Mouse (Mus musculus) forebrain, postnatal 0 days (tissue): ENCODE measurements around the gene Actg1. TPM values are rescaled to one million over a fixed set of nuclear protein-coding genes. Genes with fewer than 3 reads are reported as not detected.

Experiments used
- ATAC-seq: fragments of 200-750 bp; cut with Nextera tagmentation; 2 replicates; pipeline ENCODE4 v1.8.0; 2017; ENCODE audit warnings: mild to moderate bottlenecking, moderate library complexity
- DNase-seq: peaks from one replicate; pipeline ENCODE4 v3.0.0-alpha.2; 2015
- H3K27ac ChIP-seq: fragments of 300-500 bp; sonication (generic); 2 replicates; pipeline ENCODE4 v1.5.1; 2014; ENCODE audit warnings: low read depth, mild to moderate bottlenecking, antibody characterized with exemption, low read length, moderate library complexity, mixed read lengths
- H3K27me3 ChIP-seq: fragments of 300-500 bp; sonication (generic); 2 replicates; pipeline ENCODE4 v1.6.1; 2014; ENCODE audit warnings: mild to moderate bottlenecking, low read length, mixed read lengths; ENCODE audit not compliant: insufficient read depth
- H3K36me3 ChIP-seq: fragments of 300-500 bp; sonication (generic); 2 replicates; pipeline ENCODE4 v1.6.1; 2014; ENCODE audit warnings: mild to moderate bottlenecking, moderate library complexity; ENCODE audit not compliant: insufficient read depth
- H3K4me1 ChIP-seq: fragments of 300-500 bp; sonication (generic); 2 replicates; pipeline ENCODE4 v1.6.1; 2014; ENCODE audit warnings: antibody characterized with exemption; ENCODE audit not compliant: insufficient read depth
- H3K4me2 ChIP-seq: fragments of 300-500 bp; sonication (generic); 2 replicates; pipeline ENCODE4 v1.6.1; 2014; ENCODE audit warnings: low read depth, mild to moderate bottlenecking, moderate library complexity
- H3K4me3 ChIP-seq: fragments of 300-500 bp; sonication (generic); 2 replicates; pipeline ENCODE4 v1.5.1; 2014; ENCODE audit warnings: low read depth, low read length, mixed read lengths
- H3K9ac ChIP-seq: fragments of 300-500 bp; sonication (generic); 2 replicates; pipeline ENCODE4 v1.6.1; 2014; ENCODE audit warnings: mild to moderate bottlenecking
- H3K9me3 ChIP-seq: fragments of 300-500 bp; sonication (generic); 2 replicates; pipeline ENCODE4 v1.6.1; 2016; ENCODE audit warnings: low read length
- CTCF ChIP-seq: sonication (generic); IDR thresholded peaks from 2 replicates; pipeline ENCODE4 v1.5.1; 2016; ENCODE audit warnings: antibody characterized with exemption, control low read depth, low read depth
- WGBS: fragments of 180-500 bp; shearing (Covaris S2); extraction: QIAGEN DNeasy Blood & Tissue Kit; methylation state at CpG from one replicate; pipeline ENCODE4 v1.1.7; 2014; 5-methylcytosine and 5-hydroxymethylcytosine counted together
- polyA plus RNA-seq: library from polyadenylated mRNA; unstranded; fragments of >200 nt; fragmentation: Nextera tagmentation; extraction: Ambion mirVana; gene quantifications from 2 replicates; pipeline ENCODE4 v1.2.1, GENCODE M21; 2015
- total RNA-seq: library from RNA; depleted of rRNA; stranded (reverse); fragments of >200 nt; gene quantifications from 2 replicates; pipeline ENCODE4 v1.2.3, GENCODE M21; 2014

Gene Actg1
- total and polyA plus RNA-seq, 2 experiments from 2014 or later, result 2,516 to 4,381 TPM

- DNase-seq, result no peak
- no peaks in the 10 kb centered on the region for H3K27me3 ChIP-seq
- peaks cover 11% of the 10 kb centered on the region; the same call in 1 of the 2 replicates for H3K4me1 ChIP-seq
- H3K27ac ChIP-seq, result no peak overlapping the region
- WGBS, result 92% methylated on average over 10 of the region's 10 CpGs
- no peak for TF ChIP-seq CTCF
- H3K4me2 ChIP-seq, result no peak overlapping the region
- H3K4me3 ChIP-seq, result no peak overlapping the region
- peaks cover 67% of the 10 kb centered on the region for H3K36me3 ChIP-seq
- no peak overlapping the region for H3K9ac ChIP-seq
- H3K9me3 ChIP-seq, result no peaks in the 10 kb centered on the region
- no peak for ATAC-seq
Measured at GRCm38 (mm10) chr11:120375324-120375723, 27.0 kb upstream of the Actg1 start.

- Histone ChIP-seq H3K36me3 (peaks cover 76% of the 10 kb centered on the region), H3K27me3 (no peaks in the 10 kb centered on the region), H3K9me3 (no peaks in the 10 kb centered on the region), H3K9ac (no peak overlapping the region), H3K4me1 (peaks cover 9% of the 10 kb centered on the region; the same call in 1 of the 2 replicates), H3K4me3 (no peak overlapping the region), H3K27ac (no peak overlapping the region), H3K4me2 (no peak overlapping the region)
- TF ChIP-seq CTCF, result no peak
- DNase-seq (no peak), ATAC-seq (no peak)
- 77% methylated on average over 23 of the region's 23 CpGs for WGBS
Measured at GRCm38 (mm10) chr11:120373820-120374586, 25.7 kb upstream of the Actg1 start.

- WGBS, result 64% methylated on average over 13 of the region's 13 CpGs
- Histone ChIP-seq H3K9ac (no peak overlapping the region), H3K9me3 (no peaks in the 10 kb centered on the region), H3K4me3 (no peak overlapping the region), H3K36me3 (peaks cover 82% of the 10 kb centered on the region), H3K4me2 (no peak overlapping the region), H3K27ac (no peak overlapping the region), H3K4me1 (peaks cover 6% of the 10 kb centered on the region; the same call in 1 of the 2 replicates), H3K27me3 (no peaks in the 10 kb centered on the region)
- peak; percentile 49 for TF ChIP-seq CTCF
- DNase-seq, result no peak
- no peak for ATAC-seq
Measured at GRCm38 (mm10) chr11:120373025-120373424, 24.7 kb upstream of the Actg1 start.

- Histone ChIP-seq H3K9me3 (no peaks in the 10 kb centered on the region), H3K4me1 (0 out of 2 replicates have a peak, but pooled peaks cover 4% of the 10 kb centered on the region), H3K27ac (no peak overlapping the region), H3K4me3 (no peak overlapping the region), H3K9ac (no peak overlapping the region), H3K4me2 (no peak overlapping the region), H3K27me3 (no peaks in the 10 kb centered on the region), H3K36me3 (peaks cover 60% of the 10 kb centered on the region)
- ATAC-seq, result peak; percentile 78
- TF ChIP-seq CTCF, result peak; percentile 84
- peak; percentile 63 for DNase-seq
- 35% methylated on average over 8 of the region's 8 CpGs for WGBS
Measured at GRCm38 (mm10) chr11:120369656-120370055, 21.3 kb upstream of the Actg1 start.

- WGBS, result 29% methylated on average over 7 of the region's 7 CpGs
- TF ChIP-seq CTCF, result no peak
- no peak overlapping the region for H3K9ac ChIP-seq
- H3K36me3 ChIP-seq, result peaks cover 30% of the 10 kb centered on the region
- 0 out of 2 replicates have a peak, but pooled peaks cover 4% of the 10 kb centered on the region for H3K4me1 ChIP-seq
- no peak overlapping the region for H3K27ac ChIP-seq
- H3K27me3 ChIP-seq, result no peaks in the 10 kb centered on the region
- H3K9me3 ChIP-seq, result no peaks in the 10 kb centered on the region
- H3K4me3 ChIP-seq, result no peak overlapping the region
- DNase-seq (no peak), ATAC-seq (no peak)
- H3K4me2 ChIP-seq, result no peak overlapping the region
Measured at GRCm38 (mm10) chr11:120366443-120367027, 18.2 kb upstream of the Actg1 start.

- no peak for TF ChIP-seq CTCF
- no peaks in the 10 kb centered on the region for H3K36me3 ChIP-seq
- no peak for DNase-seq
- no peaks in the 10 kb centered on the region for H3K9me3 ChIP-seq
- ATAC-seq, result no peak
- H3K4me3 ChIP-seq, result no peak overlapping the region
- H3K4me1 ChIP-seq, result peaks cover 14% of the 10 kb centered on the region
- H3K9ac ChIP-seq, result no peak overlapping the region
- no peak overlapping the region for H3K27ac ChIP-seq
- no peak overlapping the region for H3K4me2 ChIP-seq
- no peaks in the 10 kb centered on the region for H3K27me3 ChIP-seq
- WGBS, result 86% methylated on average over 6 of the region's 6 CpGs
Measured at GRCm38 (mm10) chr11:120362891-120363290, 14.5 kb upstream of the Actg1 start.

- DNase-seq, result no peak
- peaks cover 19% of the 10 kb centered on the region for H3K4me1 ChIP-seq
- no peaks in the 10 kb centered on the region for H3K9me3 ChIP-seq
- H3K36me3 ChIP-seq, result no peaks in the 10 kb centered on the region
- no peak within 1 kb of the TSS for H3K27ac ChIP-seq
- no peak within 1 kb of the TSS for H3K4me3 ChIP-seq
- no peak within 1 kb of the TSS for H3K4me2 ChIP-seq
- no peak for TF ChIP-seq CTCF
- H3K27me3 ChIP-seq, result no peaks in the 10 kb centered on the region
- no peak for ATAC-seq
- 69% methylated on average over 10 of the region's 10 CpGs for WGBS
- no peak within 1 kb of the TSS for H3K9ac ChIP-seq
Measured at GRCm38 (mm10) chr11:120361295-120361694, 13.0 kb upstream of the Actg1 start, which contains the start of gene Fscn2. Gene Fscn2 (plus strand): TSS chr11:120361534.
